Mouse (Mus musculus) brain, embryonic 14.5 days (tissue): ENCODE results near the gene Zcchc9.

ENCODE experiments used
- CTCF ChIP-seq: fragments of 200-500 bp; IDR thresholded peaks from 2 replicates; pipeline ENCODE4 v1.5.1; 2012; ENCODE audit warnings: inconsistent platforms, mild to moderate bottlenecking, moderate library complexity, borderline replicate concordance; ENCODE audit not compliant: insufficient read depth, insufficient read length; ENCODE audit errors: extremely low read depth
- POLR2A ChIP-seq: fragments of 200-500 bp; IDR thresholded peaks from 2 replicates; pipeline ENCODE4 v1.6.1; 2012; ENCODE audit warnings: mild to moderate bottlenecking, inconsistent platforms, borderline replicate concordance; ENCODE audit not compliant: poor library complexity, insufficient read depth, insufficient read length, severe bottlenecking; ENCODE audit errors: extremely low read depth

DNA sequence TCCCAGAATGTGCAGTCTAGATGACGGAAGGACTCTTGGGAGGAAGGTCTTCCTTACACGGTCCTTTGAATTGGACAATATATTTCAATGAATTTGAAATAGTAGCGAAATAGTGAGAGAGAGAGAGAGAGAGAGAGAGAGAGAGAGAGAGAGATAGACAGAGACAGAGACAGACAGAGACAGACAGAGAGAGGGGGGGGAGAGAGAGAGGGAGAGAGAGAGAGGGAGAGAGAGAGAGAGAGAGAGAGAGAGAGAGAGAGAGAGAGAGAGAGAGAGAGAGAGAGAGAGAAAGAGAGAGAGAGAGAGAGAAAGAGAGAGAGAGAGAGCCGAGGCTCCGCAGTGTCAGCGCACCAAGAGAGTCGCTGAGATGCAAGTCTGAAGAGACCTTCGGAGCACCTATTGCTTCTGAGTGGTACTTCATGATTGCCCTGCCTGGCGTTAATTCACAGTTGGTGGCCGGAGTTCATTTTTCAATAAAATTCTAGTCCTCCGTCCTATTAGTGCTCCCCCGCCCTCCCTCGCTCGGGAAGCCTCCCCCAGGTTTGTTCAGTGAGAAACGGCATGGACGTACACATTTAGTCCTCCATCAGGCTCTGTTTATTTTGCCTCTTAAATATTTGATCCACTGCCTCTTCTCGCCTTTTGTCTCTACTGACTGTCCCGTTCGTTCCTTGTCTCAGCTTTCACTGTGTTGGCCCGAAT is 520 bp upstream of the Zcchc9 start:
- TF ChIP-seq CTCF (no peak), POLR2A (no peak)
